Mouse (Mus musculus) MEL (cell line): ENCODE measurements around the gene Cdc27.

Experiments used
- BHLHE40 ChIP-seq: IDR thresholded peaks from 2 replicates; pipeline ENCODE4 v1.6.1; 2012; ENCODE audit warnings: low read depth, mild to moderate bottlenecking, inconsistent platforms, low read length, improper control_type of control experiment, borderline replicate concordance
- CTCF ChIP-seq, 3 experiments: IDR thresholded peaks in 2 of 3; conservative IDR thresholded peaks in 1 of 3; 2 replicates each; pipeline ENCODE4 v1.5.1; 2011 to 2012; ENCODE audit warnings: low read length in 3 of 3, low read depth in 2 of 3, mild to moderate bottlenecking in 2 of 3, improper control_type of control experiment in 1 of 3, inconsistent platforms in 1 of 3, mixed read lengths in 1 of 3, moderate library complexity in 1 of 3; ENCODE audit not compliant: control insufficient read depth in 1 of 3, insufficient read depth in 1 of 3, poor library complexity in 1 of 3, severe bottlenecking in 1 of 3
- EP300 ChIP-seq, 2 experiments: IDR thresholded peaks; 2 replicates each; pipeline ENCODE4 v1.6.1; 2011; ENCODE audit warnings: improper control_type of control experiment in 2 of 2, low read length in 2 of 2, low read depth in 1 of 2, mild to moderate bottlenecking in 1 of 2
- JUND ChIP-seq: IDR thresholded peaks from 2 replicates; pipeline ENCODE4 v1.6.1; 2011; ENCODE audit warnings: low read depth, mild to moderate bottlenecking, improper control_type of control experiment, low read length
- KAT2A ChIP-seq: conservative IDR thresholded peaks from 2 replicates; pipeline ENCODE4 v1.6.1; 2012; ENCODE audit warnings: low read depth, low read length, improper control_type of control experiment, inconsistent platforms
- POLR2A ChIP-seq, 2 experiments: IDR thresholded peaks; 2 replicates each; pipeline ENCODE4 v1.6.1; 2011 to 2012; ENCODE audit warnings: low read length in 2 of 2, mild to moderate bottlenecking in 2 of 2, control low read depth in 1 of 2, improper control_type of control experiment in 1 of 2, low read depth in 1 of 2, moderate library complexity in 1 of 2; ENCODE audit not compliant: control insufficient read depth in 1 of 2, insufficient read depth in 1 of 2, poor library complexity in 1 of 2
- SIN3A ChIP-seq: IDR thresholded peaks from 2 replicates; pipeline ENCODE4 v1.6.1; 2012; ENCODE audit warnings: low read length, improper control_type of control experiment, inconsistent platforms
- SMC3 ChIP-seq: IDR thresholded peaks from 2 replicates; pipeline ENCODE4 v1.6.1; 2011; ENCODE audit warnings: low read depth, low read length, improper control_type of control experiment
- USF1 ChIP-seq: IDR thresholded peaks from 2 replicates; pipeline ENCODE4 v1.6.1; 2014; ENCODE audit warnings: low read depth, mild to moderate bottlenecking, inconsistent platforms, low read length, improper control_type of control experiment, moderate library complexity
- USF2 ChIP-seq, 2 experiments: IDR thresholded peaks; 2 replicates each; pipeline ENCODE4 v1.6.1; 2011 to 2012; ENCODE audit warnings: improper control_type of control experiment in 2 of 2, low read length in 2 of 2, borderline replicate concordance in 1 of 2, inconsistent platforms in 1 of 2, low read depth in 1 of 2, mild to moderate bottlenecking in 1 of 2; ENCODE audit not compliant: insufficient read depth in 1 of 2
- ZNF384 ChIP-seq: IDR thresholded peaks from 2 replicates; pipeline ENCODE4 v1.6.1; 2012; ENCODE audit warnings: low read depth, mild to moderate bottlenecking, inconsistent platforms, low read length, improper control_type of control experiment

GRCm38 (mm10) chr11:104508455-104508854 lies 42.0 kb downstream of the Cdc27 start:
- TF ChIP-seq JUND: no peak
- TF ChIP-seq ZNF384: peak; percentile 78
- TF ChIP-seq CTCF (IDR thresholded peaks at IDR 0.05 in 2 of 3, conservative IDR thresholded peaks at IDR 0.05 in 1 of 3; ENCODE audit: control insufficient read depth in 1 of 3, insufficient read depth in 1 of 3, low read depth in 2 of 3, low read length in 3 of 3, poor library complexity in 1 of 3, severe bottlenecking in 1 of 3): no peak; a peak in 1 of 6 replicates
- TF ChIP-seq SMC3: no peak
- no peak for TF ChIP-seq EP300 (IDR thresholded peaks at IDR 0.05; ENCODE audit: low read depth in 1 of 2, low read length in 2 of 2)
- no peak for TF ChIP-seq SIN3A
- no peak for TF ChIP-seq KAT2A
- TF ChIP-seq POLR2A (IDR thresholded peaks at IDR 0.05; ENCODE audit: control insufficient read depth in 1 of 2, insufficient read depth in 1 of 2, low read depth in 1 of 2, low read length in 2 of 2, poor library complexity in 1 of 2): no peak
- no peak for TF ChIP-seq USF2 (IDR thresholded peaks at IDR 0.05; ENCODE audit: borderline replicate concordance in 1 of 2, insufficient read depth in 1 of 2, low read depth in 1 of 2, low read length in 2 of 2)
- no peak for TF ChIP-seq BHLHE40
- TF ChIP-seq USF1: no peak
